Mouse (Mus musculus) olfactory bulb, adult 2 months (tissue): ENCODE measurements around the gene Ttc33.

Source experiments
- CTCF ChIP-seq: fragments of 200-500 bp; IDR thresholded peaks from 2 replicates; pipeline ENCODE4 v1.5.1; 2012; ENCODE audit warnings: low read depth, mild to moderate bottlenecking, low read length, moderate library complexity; ENCODE audit not compliant: insufficient read depth
- POLR2A ChIP-seq: fragments of 200-500 bp; IDR thresholded peaks from 2 replicates; pipeline ENCODE4 v1.6.1; 2012; ENCODE audit warnings: mild to moderate bottlenecking, low read depth, low read length, moderate library complexity; ENCODE audit not compliant: insufficient read depth

DNA sequence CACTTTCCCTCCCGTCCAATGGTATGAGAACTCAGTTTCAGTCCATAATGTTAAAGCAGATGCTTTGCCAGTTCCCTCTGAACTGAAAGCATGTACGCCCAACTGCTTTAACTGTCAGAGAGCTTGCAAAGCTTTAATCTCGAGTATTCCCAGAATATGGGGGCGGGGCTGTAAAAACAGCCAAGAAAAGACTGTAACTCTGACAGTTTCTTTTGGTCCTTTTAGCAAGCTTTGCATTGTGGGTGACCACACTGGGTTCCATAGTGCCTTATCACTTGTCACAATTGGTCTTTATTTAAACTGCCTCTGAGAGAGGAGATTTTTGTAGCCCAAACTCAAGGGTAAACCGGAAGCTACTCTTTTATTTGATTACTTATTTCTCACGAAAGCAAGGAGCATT is 54.6 kb downstream of the Ttc33 start:
- no peak for TF ChIP-seq POLR2A
- no peak for TF ChIP-seq CTCF
